Mouse (Mus musculus) common myeloid progenitor, adult 5-6 weeks (primary cell): ENCODE results near the gene Enthd1. TPM values are rescaled to one million over a fixed set of nuclear protein-coding genes. Genes with fewer than 3 reads are reported as not detected.

Experiments
- ATAC-seq: replicated peaks from 2 replicates; pipeline ENCODE4 v1.8.0; 2016; ENCODE audit warnings: low read depth, mild to moderate bottlenecking, moderate TSS enrichment, inconsistent platforms; ENCODE audit not compliant: poor library complexity, severe bottlenecking
- total RNA-seq: library from RNA; stranded (forward); fragments of 200-1000, 187-1606 nt; gene quantifications from 2 replicates; pipeline ENCODE4 v1.2.3, GENCODE M21; 2017

The Enthd1 gene
- total RNA-seq, 1 experiment from 2014 or later: not detected

GRCm38 (mm10) chr15:80418146-80418545 is 146.8 kb downstream of the Enthd1 start:
- ATAC-seq: no peak

- no peak for ATAC-seq
Measured at GRCm38 (mm10) chr15:80417066-80417465, 147.9 kb downstream of the Enthd1 start.

GRCm38 (mm10) chr15:80415132-80415531 is 149.8 kb downstream of the Enthd1 start:
- ATAC-seq: no peak

GRCm38 (mm10) chr15:80413988-80414721 is 150.8 kb downstream of the Enthd1 start:
- no peak for ATAC-seq

- ATAC-seq: no peak
Measured at GRCm38 (mm10) chr15:80413070-80413469, 151.9 kb downstream of the Enthd1 start.

GRCm38 (mm10) chr15:80410661-80411060 is 154.3 kb downstream of the Enthd1 start:
- no peak for ATAC-seq

GRCm38 (mm10) chr15:80407873-80408272 is 157.1 kb downstream of the Enthd1 start:
- no peak for ATAC-seq

Other genes starting within 250 kb of the Enthd1 start
- gene Grap2, start 7.4 kb upstream of the Enthd1 start, total RNA-seq: 1.2 and 4.0 TPM in 2 replicates
- not detected in 2 replicates for gene Fam83f, start 106.7 kb upstream of the Enthd1 start, total RNA-seq
- 45.8 and 100 TPM in 2 replicates for gene Tnrc6b, start 146.2 kb upstream of the Enthd1 start, total RNA-seq